Mouse (Mus musculus): ENCODE results near the gene Myo1h.
A peak's percentile ranks its signal among the peaks of the same experiment; 100 is the strongest.

GRCm38 (mm10) chr5:114269499-114269898 lies 19.5 kb upstream of the Myo1h start:
- no peak for TF ChIP-seq CTCF (IDR thresholded peaks at IDR 0.05; ENCODE audit: control insufficient read depth, insufficient read depth, insufficient read length)
- peak; percentile 44 for TF ChIP-seq MYOD1 (IDR thresholded peaks at IDR 0.05; ENCODE audit: control insufficient read depth, insufficient read length, low read depth)
- TF ChIP-seq CEBPB (IDR thresholded peaks at IDR 0.05; ENCODE audit: low read depth) = no peak

Data from C2C12 (cell line).